Mouse (Mus musculus) kidney, embryonic 15.5 days (tissue): Measurements from ENCODE around the gene Ypel4. TPM values are rescaled to one million over a fixed set of nuclear protein-coding genes. Genes with fewer than 3 reads are reported as not detected.

Experiments
- ATAC-seq: fragments of 200-750 bp; cut with Nextera tagmentation; replicated peaks from 2 replicates; pipeline ENCODE4 v1.8.0; 2017; ENCODE audit warnings: moderate TSS enrichment; ENCODE audit not compliant: low FRiP score
- H3K27ac ChIP-seq: fragments of 300-500 bp; sonication (generic); 2 replicates; pipeline ENCODE4 v1.5.1; 2015; ENCODE audit warnings: mild to moderate bottlenecking, inconsistent platforms
- H3K27me3 ChIP-seq: fragments of 300-500 bp; sonication (generic); 2 replicates; pipeline ENCODE4 v1.6.1; 2015; ENCODE audit warnings: inconsistent platforms
- H3K36me3 ChIP-seq: fragments of 300-500 bp; sonication (generic); 2 replicates; pipeline ENCODE4 v1.6.1; 2015; ENCODE audit warnings: inconsistent platforms
- H3K4me1 ChIP-seq: fragments of 300-500 bp; sonication (generic); 2 replicates; pipeline ENCODE4 v1.6.1; 2015; ENCODE audit warnings: inconsistent platforms
- H3K4me2 ChIP-seq: fragments of 300-500 bp; sonication (generic); 2 replicates; pipeline ENCODE4 v1.6.1; 2015; ENCODE audit warnings: moderate library complexity, mild to moderate bottlenecking, inconsistent platforms
- H3K4me3 ChIP-seq: fragments of 300-500 bp; sonication (generic); replicated peaks from 2 replicates; pipeline ENCODE4 v1.5.1; 2015; ENCODE audit warnings: mild to moderate bottlenecking, inconsistent platforms
- H3K9ac ChIP-seq: fragments of 300-500 bp; sonication (generic); 2 replicates; pipeline ENCODE4 v1.6.1; 2015; ENCODE audit warnings: mild to moderate bottlenecking, inconsistent platforms
- H3K9me3 ChIP-seq: fragments of 300-500 bp; sonication (generic); replicated peaks from 2 replicates; pipeline ENCODE4 v1.6.1; 2016; ENCODE audit warnings: inconsistent platforms
- WGBS: fragments of 180-500 bp; shearing (Covaris S2); methylation state at CpG from one replicate; pipeline ENCODE4 v1.1.7; 2015; ENCODE audit warnings: mixed read lengths; 5-methylcytosine and 5-hydroxymethylcytosine counted together
- microRNA counts: library from miRNA; unstranded; fragments of <30 nt; microRNA quantifications from one replicate; lab custom pipeline; 2016
- microRNA-seq: library from miRNA; unstranded; fragments of <30 nt; microRNA quantifications from one replicate; pipeline ENCODE4, GENCODE M21; 2016
- polyA plus RNA-seq: library from polyadenylated mRNA; unstranded; fragments of >200 nt; fragmentation: Nextera tagmentation; extraction: Ambion mirVana; gene quantifications from 2 replicates; pipeline ENCODE4 v1.2.1, GENCODE M21; 2015

Gene Ypel4
- polyA plus RNA-seq, 1 experiment from 2014 or later: 9.4 TPM

- Histone ChIP-seq H3K4me1 (peaks cover 22% of the 10 kb centered on the region), H3K27ac (no peak overlapping the region), H3K4me2 (no peak overlapping the region), H3K27me3 (no peaks in the 10 kb centered on the region), H3K9me3 (no peaks in the 10 kb centered on the region), H3K9ac (no peak overlapping the region), H3K4me3 (no peak overlapping the region), H3K36me3 (0 out of 2 replicates have a peak, but pooled peaks cover 2% of the 10 kb centered on the region)
- WGBS: 89% methylated on average over 4 of the region's 4 CpGs
- ATAC-seq: no peak
Observed at GRCm38 (mm10) chr2:84772454-84772853, 38.6 kb downstream of the Ypel4 start.

- Histone ChIP-seq H3K9me3 (no peaks in the 10 kb centered on the region), H3K36me3 (0 out of 2 replicates have a peak, but pooled peaks cover 2% of the 10 kb centered on the region), H3K4me2 (0 out of 2 replicates have a peak overlapping the region, but pooled peaks have one; percentile 4), H3K4me3 (no peak overlapping the region), H3K27me3 (no peaks in the 10 kb centered on the region), H3K27ac (no peak overlapping the region), H3K9ac (no peak overlapping the region), H3K4me1 (peaks cover 22% of the 10 kb centered on the region)
- WGBS: 81% methylated on average over 5 of the region's 5 CpGs
- ATAC-seq: no peak
Observed at GRCm38 (mm10) chr2:84773195-84773594, 39.3 kb downstream of the Ypel4 start.

GRCm38 (mm10) chr2:84774751-84775150 lies 40.9 kb downstream of the Ypel4 start:
- H3K4me2 ChIP-seq: peak overlapping the region; percentile 63
- no peaks in the 10 kb centered on the region for H3K36me3 ChIP-seq
- H3K4me1 ChIP-seq: peaks cover 22% of the 10 kb centered on the region
- peak; percentile 96 for ATAC-seq
- no peaks in the 10 kb centered on the region for H3K27me3 ChIP-seq
- peak overlapping the region; percentile 32; the same call in 1 of the 2 replicates for H3K9ac ChIP-seq
- H3K4me3 ChIP-seq: peak overlapping the region; percentile 44
- no peaks in the 10 kb centered on the region for H3K9me3 ChIP-seq
- 3% methylated on average over 14 of the region's 15 CpGs for WGBS
- H3K27ac ChIP-seq: peak overlapping the region; percentile 88

GRCm38 (mm10) chr2:84775241-84775640 lies 41.4 kb downstream of the Ypel4 start, which contains the start of gene Serping1:
Gene Serping1, minus strand, starts transcription at chr2:84775444.
- H3K4me1 ChIP-seq: peaks cover 22% of the 10 kb centered on the region
- 37% methylated on average over 9 of the region's 9 CpGs for WGBS
- H3K36me3 ChIP-seq: no peaks in the 10 kb centered on the region
- H3K27me3 ChIP-seq: no peaks in the 10 kb centered on the region
- peak within 1 kb of the TSS; percentile 32; the same call in 1 of the 2 replicates for H3K9ac ChIP-seq
- peak; percentile 59 for ATAC-seq
- peak within 1 kb of the TSS; percentile 44 for H3K4me3 ChIP-seq
- H3K4me2 ChIP-seq: peak within 1 kb of the TSS; percentile 63
- no peaks in the 10 kb centered on the region for H3K9me3 ChIP-seq
- peak within 1 kb of the TSS; percentile 88 for H3K27ac ChIP-seq

GRCm38 (mm10) chr2:84775665-84776064 lies 41.8 kb downstream of the Ypel4 start:
- Histone ChIP-seq H3K27me3 (no peaks in the 10 kb centered on the region), H3K4me1 (peaks cover 22% of the 10 kb centered on the region), H3K36me3 (no peaks in the 10 kb centered on the region), H3K27ac (peak overlapping the region; percentile 88), H3K9ac (no peak overlapping the region), H3K4me3 (no peak overlapping the region), H3K4me2 (peak overlapping the region; percentile 63), H3K9me3 (no peaks in the 10 kb centered on the region)
- WGBS: 70% methylated on average over 6 of the region's 6 CpGs
- no peak for ATAC-seq

- ATAC-seq: no peak
- WGBS: 67% methylated on average over 3 of the region's 3 CpGs
- no peak overlapping the region for H3K27ac ChIP-seq
Observed at GRCm38 (mm10) chr2:84777706-84778105, 43.8 kb downstream of the Ypel4 start.

GRCm38 (mm10) chr2:84779210-84779609 lies 45.4 kb downstream of the Ypel4 start:
- H3K4me2 ChIP-seq: no peak overlapping the region
- H3K4me1 ChIP-seq: peaks cover 14% of the 10 kb centered on the region
- 64% methylated on average over 6 of the region's 6 CpGs for WGBS
- no peak overlapping the region for H3K27ac ChIP-seq
- H3K9me3 ChIP-seq: no peaks in the 10 kb centered on the region
- H3K36me3 ChIP-seq: no peaks in the 10 kb centered on the region
- H3K9ac ChIP-seq: no peak overlapping the region
- no peaks in the 10 kb centered on the region for H3K27me3 ChIP-seq
- no peak for ATAC-seq
- H3K4me3 ChIP-seq: no peak overlapping the region

More at GRCm38 (mm10) chr2:84777706-84778105, 43.8 kb downstream of the Ypel4 start:
- Histone ChIP-seq H3K4me1 (peaks cover 22% of the 10 kb centered on the region), H3K9me3 (no peaks in the 10 kb centered on the region), H3K4me3 (no peak overlapping the region), H3K27me3 (no peaks in the 10 kb centered on the region), H3K9ac (no peak overlapping the region), H3K36me3 (no peaks in the 10 kb centered on the region), H3K4me2 (no peak overlapping the region)

- H3K27me3 ChIP-seq: no peaks in the 10 kb centered on the region
- 82% methylated on average over 1 of the region's 1 CpGs for WGBS
- H3K36me3 ChIP-seq: no peaks in the 10 kb centered on the region
- H3K9me3 ChIP-seq: no peaks in the 10 kb centered on the region
- no peak overlapping the region for H3K4me2 ChIP-seq
- H3K9ac ChIP-seq: no peak overlapping the region
- H3K27ac ChIP-seq: no peak overlapping the region
- ATAC-seq: no peak
- 0 out of 2 replicates have a peak, but pooled peaks cover 2% of the 10 kb centered on the region for H3K4me1 ChIP-seq
- no peak overlapping the region for H3K4me3 ChIP-seq
Observed at GRCm38 (mm10) chr2:84783315-84783714, 49.5 kb downstream of the Ypel4 start.

- H3K27ac ChIP-seq: peak overlapping the region; percentile 41; the same call in 1 of the 2 replicates
- no peaks in the 10 kb centered on the region for H3K9me3 ChIP-seq
- H3K27me3 ChIP-seq: no peaks in the 10 kb centered on the region
- no peak overlapping the region for H3K4me2 ChIP-seq
- no peak overlapping the region for H3K4me3 ChIP-seq
- H3K4me1 ChIP-seq: 0 out of 2 replicates have a peak, but pooled peaks cover 2% of the 10 kb centered on the region
- H3K36me3 ChIP-seq: no peaks in the 10 kb centered on the region
- peak; percentile 56; the same call in 1 of the 2 replicates for ATAC-seq
- WGBS: 55% methylated on average over 3 of the region's 3 CpGs
- H3K9ac ChIP-seq: no peak overlapping the region
Observed at GRCm38 (mm10) chr2:84783840-84784566, 50.1 kb downstream of the Ypel4 start.

MicroRNA genes within 50 kb of the gene (microRNA counts, 519-probe panel; counts per million panel counts)
- microRNA mmu-miR-130a (lab: Ali Mortazavi, UCI): 4,478 counts per million, percentile 99 among the panel's probes with 10 or more counts

Small RNA genes within 50 kb of the gene (microRNA-seq; reads per million reads assigned to microRNA genes)
- 28,676 reads per million, percentile 97 among the genes with 10 or more reads in this experiment for gene Mir130a

Other genes starting within 250 kb of the Ypel4 start
- gene Ctnnd1, start 83.3 kb upstream of the Ypel4 start, polyA plus RNA-seq: 50.3 and 54.7 TPM in 2 replicates
- 0.26 and 0.34 TPM in 2 replicates for gene Btbd18, start 75.0 kb upstream of the Ypel4 start, polyA plus RNA-seq
- 355 and 388 TPM in 2 replicates for gene Selenoh, start 63.3 kb upstream of the Ypel4 start, polyA plus RNA-seq
- not detected in 2 replicates for gene Gm28635, start 56.0 kb upstream of the Ypel4 start, polyA plus RNA-seq
- 41.3 and 44.4 TPM in 2 replicates for gene Med19, start 55.7 kb upstream of the Ypel4 start, polyA plus RNA-seq
- 174 and 179 TPM in 2 replicates for gene Tmx2, start 54.9 kb upstream of the Ypel4 start, polyA plus RNA-seq
- 29.8 and 30.2 TPM in 2 replicates for gene Zdhhc5, start 18.9 kb upstream of the Ypel4 start, polyA plus RNA-seq
- gene Clp1, start 6.7 kb upstream of the Ypel4 start, polyA plus RNA-seq: 29.1 and 31.6 TPM in 2 replicates
- 13.2 and 13.7 TPM in 2 replicates for gene Gm19426, start 9.6 kb downstream of the Ypel4 start, polyA plus RNA-seq
- 86.7 and 109 TPM in 2 replicates for gene Serping1, start 41.4 kb downstream of the Ypel4 start, polyA plus RNA-seq
- gene Ube2l6, start 64.8 kb downstream of the Ypel4 start, polyA plus RNA-seq: 42.8 and 51.1 TPM in 2 replicates
- 0.42 and 0.43 TPM in 2 replicates for gene Smtnl1, start 88.6 kb downstream of the Ypel4 start, polyA plus RNA-seq
- 54.2 and 54.4 TPM in 2 replicates for gene Timm10, start 92.9 kb downstream of the Ypel4 start, polyA plus RNA-seq
- gene Slc43a1, start 104.8 kb downstream of the Ypel4 start, polyA plus RNA-seq: 16.5 and 20.7 TPM in 2 replicates
- 1.2 and 1.6 TPM in 2 replicates for gene Rtn4rl2, start 152.7 kb downstream of the Ypel4 start, polyA plus RNA-seq
- 52.4 and 56.3 TPM in 2 replicates for gene Slc43a3, start 202.5 kb downstream of the Ypel4 start, polyA plus RNA-seq
- 0.27 and 0.77 TPM in 2 replicates for gene Prg2, start 246.4 kb downstream of the Ypel4 start, polyA plus RNA-seq